Mouse (Mus musculus) embryonic facial prominence, embryonic 15.5 days (tissue): ENCODE results near the gene Ccr7. TPM values are rescaled to one million over a fixed set of nuclear protein-coding genes. Genes with fewer than 3 reads are reported as not detected.

ENCODE experiments used
- ATAC-seq: fragments of 200-750 bp; cut with Nextera tagmentation; 2 replicates; pipeline ENCODE4 v1.8.0; 2017; ENCODE audit warnings: low read depth, moderate TSS enrichment; ENCODE audit not compliant: insufficient number of reproducible peaks, low FRiP score, low TSS enrichment
- H3K27ac ChIP-seq: fragments of 300-500 bp; sonication (generic); replicated peaks from 2 replicates; pipeline ENCODE4 v1.5.1; 2015; ENCODE audit warnings: mild to moderate bottlenecking, inconsistent platforms
- H3K27me3 ChIP-seq: fragments of 300-500 bp; sonication (generic); 2 replicates; pipeline ENCODE4 v1.6.1; 2015; ENCODE audit warnings: inconsistent platforms
- H3K36me3 ChIP-seq: fragments of 300-500 bp; sonication (generic); 2 replicates; pipeline ENCODE4 v1.6.1; 2015; ENCODE audit warnings: mild to moderate bottlenecking, inconsistent platforms
- H3K4me1 ChIP-seq: fragments of 300-500 bp; sonication (generic); 2 replicates; pipeline ENCODE4 v1.6.1; 2015; ENCODE audit warnings: inconsistent platforms
- H3K4me2 ChIP-seq: fragments of 300-500 bp; sonication (generic); replicated peaks from 2 replicates; pipeline ENCODE4 v1.6.1; 2015; ENCODE audit warnings: mild to moderate bottlenecking, inconsistent platforms
- H3K4me3 ChIP-seq: fragments of 300-500 bp; sonication (generic); replicated peaks from 2 replicates; pipeline ENCODE4 v1.5.1; 2015; ENCODE audit warnings: mild to moderate bottlenecking, inconsistent platforms
- H3K9ac ChIP-seq: fragments of 300-500 bp; sonication (generic); 2 replicates; pipeline ENCODE4 v1.6.1; 2015; ENCODE audit warnings: inconsistent platforms
- H3K9me3 ChIP-seq: fragments of 300-500 bp; sonication (generic); replicated peaks from 2 replicates; pipeline ENCODE4 v1.6.1; 2016; ENCODE audit warnings: inconsistent platforms
- WGBS: fragments of 180-500 bp; shearing (Covaris S2); methylation state at CpG from one replicate; pipeline ENCODE4 v1.1.7; 2015; 5-methylcytosine and 5-hydroxymethylcytosine counted together
- polyA plus RNA-seq: library from polyadenylated mRNA; unstranded; fragments of >200 nt; fragmentation: Nextera tagmentation; extraction: Ambion mirVana; gene quantifications from 2 replicates; pipeline ENCODE4 v1.2.1, GENCODE M21; 2015

Gene Ccr7
- polyA plus RNA-seq, 1 experiment from 2014 or later: 0.57 TPM

GRCm38 (mm10) chr11:99111631-99112030 is 43.2 kb downstream of the Ccr7 start:
- Histone ChIP-seq H3K9ac (no peak overlapping the region), H3K9me3 (no peaks in the 10 kb centered on the region), H3K4me1 (peaks cover 29% of the 10 kb centered on the region), H3K4me2 (no peak overlapping the region), H3K27ac (no peak overlapping the region), H3K4me3 (no peak overlapping the region), H3K27me3 (no peaks in the 10 kb centered on the region), H3K36me3 (no peaks in the 10 kb centered on the region)
- ATAC-seq: no peak
- WGBS: 92% methylated on average over 7 of the region's 7 CpGs

- Histone ChIP-seq H3K9ac (no peak overlapping the region), H3K9me3 (no peaks in the 10 kb centered on the region), H3K4me3 (no peak overlapping the region), H3K4me2 (no peak overlapping the region), H3K4me1 (peaks cover 31% of the 10 kb centered on the region), H3K27me3 (no peaks in the 10 kb centered on the region), H3K36me3 (no peaks in the 10 kb centered on the region), H3K27ac (no peak overlapping the region)
- WGBS: 60% methylated on average over 11 of the region's 11 CpGs
- no peak for ATAC-seq
Measured at GRCm38 (mm10) chr11:99111155-99111554, 43.7 kb downstream of the Ccr7 start.

DNA sequence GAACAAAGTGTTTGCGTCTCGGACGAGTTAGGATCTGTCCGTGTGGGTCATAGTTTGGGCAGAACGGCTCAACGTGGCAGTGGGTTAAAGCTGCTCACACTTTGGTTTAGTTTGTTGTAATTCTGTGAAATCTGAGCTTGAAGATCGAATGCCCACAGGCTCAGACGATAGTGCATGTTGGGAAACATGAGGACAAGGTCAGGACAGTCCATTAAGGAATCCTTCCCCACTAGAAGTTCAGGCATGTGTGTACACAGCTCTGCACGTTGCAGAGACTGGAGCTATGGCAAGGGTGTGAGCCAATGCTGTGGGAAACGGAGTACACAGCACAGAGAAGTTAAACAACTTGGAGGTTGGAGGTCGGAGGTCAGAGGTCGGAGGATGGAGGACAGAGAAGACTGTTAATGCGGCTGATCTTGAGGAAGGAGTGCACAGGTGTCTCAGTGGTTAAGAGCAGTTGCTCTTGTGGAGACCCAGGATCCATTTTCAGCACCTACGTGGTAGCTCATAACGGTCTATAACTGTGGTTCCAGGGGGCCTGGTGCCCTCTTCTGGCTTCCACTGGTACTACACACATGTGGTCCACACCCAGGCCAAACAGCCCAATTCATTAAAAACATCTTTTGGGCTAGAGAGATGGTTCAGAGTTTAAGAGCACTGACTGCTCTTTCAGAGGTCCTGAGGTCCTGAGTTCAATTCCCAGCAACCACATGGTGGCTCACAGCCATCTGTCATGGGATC is 44.3 kb downstream of the Ccr7 start:
- H3K36me3 ChIP-seq: no peaks in the 10 kb centered on the region
- no peaks in the 10 kb centered on the region for H3K27me3 ChIP-seq
- no peak for ATAC-seq
- no peak overlapping the region for H3K4me3 ChIP-seq
- no peaks in the 10 kb centered on the region for H3K9me3 ChIP-seq
- WGBS: 58% methylated on average over 15 of the region's 15 CpGs
- H3K27ac ChIP-seq: no peak overlapping the region; the same call in 1 of the 2 replicates
- H3K4me1 ChIP-seq: peaks cover 34% of the 10 kb centered on the region
- no peak overlapping the region for H3K9ac ChIP-seq
- no peak overlapping the region for H3K4me2 ChIP-seq

DNA sequence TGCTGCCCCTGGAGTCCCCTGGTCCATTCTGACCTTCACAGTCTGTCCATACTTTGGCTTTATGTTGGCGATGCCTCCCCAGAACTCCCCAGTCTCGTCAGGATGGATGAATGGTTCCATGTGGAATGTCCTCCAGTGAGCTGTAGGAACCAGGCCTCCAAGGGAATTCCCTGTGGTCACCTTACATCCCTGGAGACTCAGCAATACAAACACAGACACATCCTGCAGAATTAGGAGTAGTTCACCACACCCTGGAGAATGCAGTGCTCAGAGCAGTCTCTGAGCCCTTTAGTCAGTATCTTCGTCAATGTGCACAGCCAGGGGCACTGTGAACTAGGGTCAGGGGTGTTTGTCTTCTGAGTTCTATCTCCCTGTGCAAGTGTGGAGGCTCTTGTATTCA is 46.6 kb downstream of the Ccr7 start:
- H3K4me3 ChIP-seq: no peak overlapping the region
- H3K9me3 ChIP-seq: no peaks in the 10 kb centered on the region
- no peaks in the 10 kb centered on the region for H3K27me3 ChIP-seq
- H3K36me3 ChIP-seq: no peaks in the 10 kb centered on the region
- WGBS: 72% methylated on average over 3 of the region's 3 CpGs
- ATAC-seq: no peak
- no peak overlapping the region for H3K27ac ChIP-seq
- H3K4me2 ChIP-seq: no peak overlapping the region
- H3K4me1 ChIP-seq: peaks cover 38% of the 10 kb centered on the region
- no peak overlapping the region for H3K9ac ChIP-seq

DNA sequence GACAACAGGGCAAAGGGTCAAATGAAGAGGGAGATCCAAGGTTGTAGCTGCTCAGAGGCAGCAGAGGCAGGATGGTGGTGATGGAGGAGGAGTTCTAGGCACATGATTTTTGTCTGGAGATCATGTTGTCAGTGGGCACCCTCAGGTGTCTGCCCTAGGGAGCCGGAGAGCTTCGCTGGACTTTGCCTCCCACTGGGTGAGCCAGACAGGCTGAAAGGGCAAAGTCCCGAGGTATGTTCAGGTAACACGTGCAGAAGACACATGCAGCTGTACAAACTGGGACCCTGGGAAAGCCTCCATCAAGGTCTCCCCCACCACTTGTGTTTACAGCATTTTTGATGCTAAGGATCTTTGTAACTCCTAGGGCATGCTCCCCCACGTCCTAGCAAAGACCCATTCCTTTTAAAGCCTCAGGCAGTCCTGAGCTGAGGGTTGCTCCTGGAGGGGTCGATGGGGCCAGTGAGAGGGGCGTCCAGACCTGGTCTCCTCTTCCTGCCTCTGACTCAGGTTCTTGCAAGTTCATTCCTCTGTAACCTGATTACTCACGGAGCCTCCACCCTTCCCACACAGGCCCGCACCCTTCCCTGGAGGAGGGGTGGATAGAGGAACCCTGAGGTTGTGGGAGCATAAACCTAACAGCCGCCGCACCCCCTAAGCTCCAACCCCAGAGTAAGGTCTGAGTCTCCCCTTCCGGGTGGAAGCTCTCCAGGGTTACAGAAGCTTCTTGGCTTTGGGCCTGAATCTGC is 48.7 kb downstream of the Ccr7 start:
- 40% methylated on average over 12 of the region's 12 CpGs for WGBS
- Histone ChIP-seq H3K4me1 (peaks cover 38% of the 10 kb centered on the region), H3K27me3 (no peaks in the 10 kb centered on the region), H3K9me3 (no peaks in the 10 kb centered on the region), H3K9ac (no peak overlapping the region), H3K27ac (peak overlapping the region; percentile 56; the same call in 1 of the 2 replicates), H3K4me3 (no peak overlapping the region), H3K4me2 (no peak overlapping the region), H3K36me3 (no peaks in the 10 kb centered on the region)
- no peak for ATAC-seq

GRCm38 (mm10) chr11:99104609-99105410 is 50.1 kb downstream of the Ccr7 start:
- Histone ChIP-seq H3K9ac (no peak overlapping the region), H3K27ac (no peak overlapping the region), H3K36me3 (no peaks in the 10 kb centered on the region), H3K4me1 (peaks cover 46% of the 10 kb centered on the region), H3K9me3 (no peaks in the 10 kb centered on the region), H3K27me3 (no peaks in the 10 kb centered on the region), H3K4me3 (no peak overlapping the region), H3K4me2 (no peak overlapping the region)
- 58% methylated on average over 9 of the region's 9 CpGs for WGBS
- ATAC-seq: no peak

DNA sequence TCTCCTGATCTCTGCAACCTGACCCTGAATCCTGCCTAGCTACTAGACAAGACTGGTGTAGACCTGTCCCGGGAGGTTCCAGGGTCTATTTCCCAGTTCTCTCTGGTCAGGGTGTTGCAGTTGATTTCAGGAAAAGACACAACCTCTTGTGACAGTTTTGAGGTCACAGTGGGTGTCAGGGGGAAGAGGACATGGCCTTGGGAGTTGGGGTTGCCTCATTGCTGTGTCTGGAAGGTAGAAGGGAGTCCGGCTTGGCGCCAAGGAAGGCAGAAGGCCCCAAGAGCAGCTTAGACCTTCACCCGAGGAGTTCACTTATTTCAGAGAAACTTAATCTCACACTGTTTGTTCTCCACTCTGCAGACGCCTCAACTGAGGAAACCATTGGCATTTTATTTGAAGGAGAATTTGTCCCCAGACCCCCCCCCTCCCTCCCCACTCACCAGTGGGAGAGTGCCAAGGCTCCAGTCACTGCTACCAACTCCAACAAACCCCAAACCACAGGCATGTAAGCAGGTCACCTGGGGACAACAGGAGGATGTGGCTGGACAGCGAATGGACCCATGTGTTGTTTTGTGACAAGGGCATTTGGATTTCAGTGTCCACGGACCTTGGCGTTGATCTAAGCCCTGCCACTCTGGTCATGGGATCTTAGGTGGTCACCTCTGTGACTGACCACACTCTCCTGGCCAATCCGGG is 52.2 kb downstream of the Ccr7 start:
- Histone ChIP-seq H3K9ac (no peak overlapping the region), H3K27ac (0 out of 2 replicates have a peak overlapping the region, but pooled peaks have one; percentile 11), H3K36me3 (no peaks in the 10 kb centered on the region), H3K27me3 (no peaks in the 10 kb centered on the region), H3K4me1 (peaks cover 60% of the 10 kb centered on the region), H3K4me2 (no peak overlapping the region), H3K9me3 (no peaks in the 10 kb centered on the region), H3K4me3 (no peak overlapping the region)
- 80% methylated on average over 9 of the region's 9 CpGs for WGBS
- ATAC-seq: no peak

DNA sequence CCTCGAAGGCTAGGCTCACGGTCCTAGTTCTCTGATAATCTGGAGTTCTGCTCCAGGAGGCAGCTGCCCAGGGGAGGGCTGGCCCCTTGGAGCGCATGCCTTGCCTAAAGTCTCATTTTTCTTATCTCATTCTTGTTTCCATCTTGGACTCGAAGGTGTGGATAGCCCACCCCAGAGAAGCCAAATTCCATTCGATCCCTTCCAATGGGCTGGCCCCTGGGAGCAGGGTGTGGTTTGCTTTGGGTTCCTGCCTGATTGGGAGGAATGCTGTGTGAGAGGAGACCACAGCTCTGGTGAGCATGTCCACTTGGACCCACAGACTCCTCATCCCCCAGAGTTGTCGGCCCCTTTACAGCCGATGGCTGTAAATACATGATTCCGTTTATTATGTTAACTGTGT is 53.2 kb downstream of the Ccr7 start:
- Histone ChIP-seq H3K9me3 (no peaks in the 10 kb centered on the region), H3K36me3 (no peaks in the 10 kb centered on the region), H3K27me3 (no peaks in the 10 kb centered on the region), H3K4me2 (no peak overlapping the region), H3K4me1 (peaks cover 54% of the 10 kb centered on the region), H3K4me3 (no peak overlapping the region), H3K27ac (no peak overlapping the region), H3K9ac (no peak overlapping the region)
- WGBS: 78% methylated on average over 8 of the region's 8 CpGs
- ATAC-seq: no peak

GRCm38 (mm10) chr11:99100215-99100614 is 54.7 kb downstream of the Ccr7 start:
- no peaks in the 10 kb centered on the region for H3K9me3 ChIP-seq
- peaks cover 47% of the 10 kb centered on the region for H3K4me1 ChIP-seq
- no peaks in the 10 kb centered on the region for H3K36me3 ChIP-seq
- H3K27ac ChIP-seq: no peak overlapping the region
- H3K9ac ChIP-seq: no peak overlapping the region
- no peak overlapping the region for H3K4me2 ChIP-seq
- H3K27me3 ChIP-seq: no peaks in the 10 kb centered on the region
- ATAC-seq: no peak
- WGBS: 67% methylated on average over 5 of the region's 5 CpGs
- H3K4me3 ChIP-seq: no peak overlapping the region

DNA sequence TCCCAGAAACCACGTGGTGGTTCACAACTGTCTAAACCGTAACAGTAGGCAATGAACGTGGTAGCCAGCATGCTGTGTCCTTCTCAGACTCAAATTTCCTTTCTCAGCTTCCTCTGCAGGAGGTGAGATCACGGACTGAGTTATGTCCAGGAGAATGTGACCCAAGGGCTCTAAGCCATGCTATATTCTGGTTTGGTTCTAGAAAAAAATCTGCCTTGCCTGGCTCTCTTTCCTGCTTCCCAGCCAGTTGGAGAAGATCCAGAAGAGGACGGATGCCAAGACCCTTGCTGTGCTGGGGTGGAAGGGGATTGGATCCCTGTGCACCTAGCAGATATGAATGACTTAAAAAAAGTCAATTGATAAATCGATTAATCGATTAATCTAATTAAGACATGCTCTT is 55.4 kb downstream of the Ccr7 start:
- Histone ChIP-seq H3K9me3 (no peaks in the 10 kb centered on the region), H3K4me2 (no peak overlapping the region), H3K4me1 (peaks cover 44% of the 10 kb centered on the region), H3K27ac (no peak overlapping the region), H3K9ac (no peak overlapping the region), H3K27me3 (no peaks in the 10 kb centered on the region), H3K36me3 (no peaks in the 10 kb centered on the region), H3K4me3 (no peak overlapping the region)
- no peak for ATAC-seq
- 77% methylated on average over 7 of the region's 7 CpGs for WGBS

- Histone ChIP-seq H3K9me3 (no peaks in the 10 kb centered on the region), H3K27ac (no peak overlapping the region), H3K9ac (no peak overlapping the region), H3K4me3 (no peak overlapping the region), H3K27me3 (no peaks in the 10 kb centered on the region), H3K4me2 (no peak overlapping the region), H3K4me1 (peaks cover 44% of the 10 kb centered on the region), H3K36me3 (no peaks in the 10 kb centered on the region)
- 89% methylated on average over 9 of the region's 9 CpGs for WGBS
- no peak for ATAC-seq
Measured at GRCm38 (mm10) chr11:99098924-99099323, 56.0 kb downstream of the Ccr7 start.
